Mouse (Mus musculus): ENCODE measurements around the gene Deup1.

- TF ChIP-seq EP300 (IDR thresholded peaks at IDR 0.05; ENCODE audit: insufficient read depth, low read depth, low read length) (no peak), POLR2A (IDR thresholded peaks at IDR 0.05; ENCODE audit: insufficient read depth, low read depth, low read length) (no peak)
These were observed 90.8 kb downstream of the Deup1 start for GRCm38 (mm10) chr9:15536861-15537426.

Data from heart, adult 2 months (tissue).